Mouse (Mus musculus): ENCODE data around the gene Pwwp2a. TPM values are rescaled to one million over a fixed set of nuclear protein-coding genes. Genes with fewer than 3 reads are reported as not detected.

The Pwwp2a gene
- polyA plus RNA-seq (2014; fragmentation: Nextera tagmentation; extraction: Ambion mirVana) = 40.3 and 47.1 TPM in 2 replicates

GRCm38 (mm10) chr11:43681472-43682414, at the start of gene Pwwp2a:
Gene Pwwp2a (plus strand): TSS chr11:43681998.
- ATAC-seq (ENCODE audit: insufficient read depth) (peak; percentile 99), DNase-seq (peak; percentile 99)
- WGBS = under 1% methylated on average over 82 of the region's 87 CpGs
- peak within 1 kb of the TSS; percentile 91 for H3K27ac ChIP-seq (ENCODE audit: low read depth)
- H3K36me3 ChIP-seq (ENCODE audit: insufficient read depth) = peaks cover 22% of the 10 kb centered on the region; the same call in 1 of the 2 replicates
- no peaks in the 10 kb centered on the region for H3K27me3 ChIP-seq (ENCODE audit: insufficient read depth, low read length)
- H3K4me3 ChIP-seq (ENCODE audit: low read depth, low read length) = peak within 1 kb of the TSS; percentile 89
- no peaks in the 10 kb centered on the region for H3K9me3 ChIP-seq (ENCODE audit: low read depth, low read length)
- TF ChIP-seq CTCF (IDR thresholded peaks at IDR 0.05; ENCODE audit: low read depth) = peak; percentile 29; the same call in 1 of the 2 replicates
- peaks cover 6% of the 10 kb centered on the region; the same call in 1 of the 2 replicates for H3K4me1 ChIP-seq (ENCODE audit: insufficient read depth)
- H3K4me2 ChIP-seq = peak within 1 kb of the TSS; percentile 76
- peak within 1 kb of the TSS; percentile 96 for H3K9ac ChIP-seq

DNA sequence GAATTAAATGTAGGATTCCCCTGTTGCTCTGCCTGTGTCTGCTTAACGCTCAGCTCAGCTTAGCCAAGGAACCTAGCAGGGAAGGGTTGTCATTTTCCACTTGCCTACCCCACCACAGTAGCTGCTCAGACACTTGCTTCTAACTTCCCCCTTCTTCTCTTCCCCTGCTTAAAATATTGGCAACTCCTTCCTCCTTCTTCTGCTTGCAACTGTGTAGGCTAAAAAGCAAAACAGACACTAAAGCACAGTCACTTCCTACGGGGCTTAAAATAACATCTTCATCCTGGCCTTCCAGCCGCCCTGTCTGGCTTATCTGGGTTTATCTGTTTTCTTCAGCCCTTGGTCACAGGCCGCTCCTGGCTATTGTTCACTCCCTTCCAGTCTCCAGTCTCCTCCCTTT, 49.2 kb upstream of the Pwwp2a start:
- peaks cover 8% of the 10 kb centered on the region; the same call in 1 of the 2 replicates for H3K4me1 ChIP-seq (ENCODE audit: insufficient read depth)
- 30% methylated on average over 4 of the region's 4 CpGs for WGBS
- TF ChIP-seq CTCF (IDR thresholded peaks at IDR 0.05; ENCODE audit: low read depth) = no peak
- no peaks in the 10 kb centered on the region for H3K36me3 ChIP-seq (ENCODE audit: insufficient read depth)
- no peaks in the 10 kb centered on the region for H3K27me3 ChIP-seq (ENCODE audit: insufficient read depth, low read length)
- H3K9ac ChIP-seq = no peak overlapping the region
- no peak overlapping the region for H3K27ac ChIP-seq (ENCODE audit: low read depth)
- ATAC-seq (ENCODE audit: insufficient read depth) (no peak), DNase-seq (no peak)
- no peak overlapping the region for H3K4me3 ChIP-seq (ENCODE audit: low read depth, low read length)
- H3K4me2 ChIP-seq = no peak overlapping the region
- no peaks in the 10 kb centered on the region for H3K9me3 ChIP-seq (ENCODE audit: low read depth, low read length)

DNA sequence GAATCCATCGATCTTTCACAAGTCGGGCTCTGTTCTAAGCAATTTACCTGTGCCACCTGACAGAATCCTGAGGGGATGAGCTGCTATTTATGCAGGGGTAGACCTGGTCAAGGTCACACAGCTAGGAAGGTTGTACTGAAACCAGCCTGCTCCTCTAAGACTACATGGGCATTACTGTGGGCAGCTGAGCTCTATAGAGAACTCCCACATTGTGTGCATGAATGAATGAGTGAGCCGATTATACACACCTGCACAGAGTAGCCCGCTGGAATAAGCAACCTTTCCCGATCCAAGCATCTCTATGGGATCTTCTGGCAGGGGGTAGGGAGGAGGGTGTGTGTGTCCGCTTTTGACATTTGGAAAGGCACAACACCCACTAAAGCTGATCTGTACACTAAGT, 48.6 kb upstream of the Pwwp2a start:
- H3K4me1 ChIP-seq (ENCODE audit: insufficient read depth) = peaks cover 8% of the 10 kb centered on the region; the same call in 1 of the 2 replicates
- H3K9me3 ChIP-seq (ENCODE audit: low read depth, low read length) = no peaks in the 10 kb centered on the region
- H3K27ac ChIP-seq (ENCODE audit: low read depth) = no peak overlapping the region
- H3K27me3 ChIP-seq (ENCODE audit: insufficient read depth, low read length) = no peaks in the 10 kb centered on the region
- DNase-seq (no peak), ATAC-seq (ENCODE audit: insufficient read depth) (peak; percentile 3; the same call in 1 of the 2 replicates)
- H3K36me3 ChIP-seq (ENCODE audit: insufficient read depth) = no peaks in the 10 kb centered on the region
- no peak for TF ChIP-seq CTCF (IDR thresholded peaks at IDR 0.05; ENCODE audit: low read depth)
- no peak overlapping the region for H3K9ac ChIP-seq
- H3K4me2 ChIP-seq = no peak overlapping the region
- WGBS = 73% methylated on average over 6 of the region's 6 CpGs
- no peak overlapping the region for H3K4me3 ChIP-seq (ENCODE audit: low read depth, low read length)

GRCm38 (mm10) chr11:43633658-43634401, 48.0 kb upstream of the Pwwp2a start:
- ATAC-seq (ENCODE audit: insufficient read depth) = peak; percentile 84
- Histone ChIP-seq H3K27ac (ENCODE audit: low read depth) (peak overlapping the region; percentile 44), H3K4me3 (ENCODE audit: low read depth, low read length) (no peak overlapping the region), H3K27me3 (ENCODE audit: insufficient read depth, low read length) (no peaks in the 10 kb centered on the region), H3K4me1 (ENCODE audit: insufficient read depth) (peaks cover 8% of the 10 kb centered on the region; the same call in 1 of the 2 replicates), H3K36me3 (ENCODE audit: insufficient read depth) (no peaks in the 10 kb centered on the region), H3K9ac (peak overlapping the region; percentile 37; the same call in 1 of the 2 replicates), H3K9me3 (ENCODE audit: low read depth, low read length) (no peaks in the 10 kb centered on the region), H3K4me2 (peak overlapping the region; percentile 50)
- DNase-seq = peak; percentile 90
- TF ChIP-seq CTCF (IDR thresholded peaks at IDR 0.05; ENCODE audit: low read depth) = peak; percentile 16; the same call in 1 of the 2 replicates
- 10% methylated on average over 19 of the region's 19 CpGs for WGBS

GRCm38 (mm10) chr11:43636761-43637160, 45.0 kb upstream of the Pwwp2a start:
- Histone ChIP-seq H3K27me3 (ENCODE audit: insufficient read depth, low read length) (no peaks in the 10 kb centered on the region), H3K27ac (ENCODE audit: low read depth) (no peak overlapping the region), H3K4me1 (ENCODE audit: insufficient read depth) (peaks cover 8% of the 10 kb centered on the region; the same call in 1 of the 2 replicates), H3K4me2 (no peak overlapping the region), H3K4me3 (ENCODE audit: low read depth, low read length) (no peak overlapping the region), H3K36me3 (ENCODE audit: insufficient read depth) (no peaks in the 10 kb centered on the region), H3K9ac (no peak overlapping the region), H3K9me3 (ENCODE audit: low read depth, low read length) (no peaks in the 10 kb centered on the region)
- no peak for ATAC-seq (ENCODE audit: insufficient read depth)
- TF ChIP-seq CTCF (IDR thresholded peaks at IDR 0.05; ENCODE audit: low read depth) = no peak
- WGBS = 68% methylated on average over 4 of the region's 4 CpGs
- no peak for DNase-seq

DNA sequence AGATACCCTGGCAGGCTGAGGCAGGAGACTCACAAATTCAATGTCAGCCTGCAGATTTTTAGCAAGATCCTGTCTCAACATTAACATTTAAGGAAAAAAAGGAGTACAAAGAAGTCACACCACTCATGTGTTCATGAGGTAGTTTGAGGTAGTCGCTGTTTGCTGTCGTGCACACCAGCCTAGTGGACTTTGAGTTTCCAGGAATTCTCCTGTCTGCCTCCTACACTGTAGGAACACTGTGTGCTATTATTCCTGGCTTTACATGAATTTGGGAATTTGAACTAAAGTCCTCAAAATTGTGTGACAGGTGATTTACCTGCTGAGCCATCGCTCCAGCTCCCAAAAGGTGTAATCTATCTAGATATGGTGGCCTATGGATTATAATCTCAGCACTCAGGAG, 43.3 kb upstream of the Pwwp2a start:
- no peak for TF ChIP-seq CTCF (IDR thresholded peaks at IDR 0.05; ENCODE audit: low read depth)
- Histone ChIP-seq H3K27me3 (ENCODE audit: insufficient read depth, low read length) (no peaks in the 10 kb centered on the region), H3K4me1 (ENCODE audit: insufficient read depth) (peaks cover 15% of the 10 kb centered on the region), H3K27ac (ENCODE audit: low read depth) (no peak overlapping the region), H3K4me3 (ENCODE audit: low read depth, low read length) (no peak overlapping the region), H3K4me2 (no peak overlapping the region), H3K9ac (no peak overlapping the region), H3K36me3 (ENCODE audit: insufficient read depth) (no peaks in the 10 kb centered on the region), H3K9me3 (ENCODE audit: low read depth, low read length) (no peaks in the 10 kb centered on the region)
- WGBS = 91% methylated on average over 3 of the region's 3 CpGs
- ATAC-seq (ENCODE audit: insufficient read depth) (no peak), DNase-seq (no peak)

Data from lung, embryonic 14.5 days (tissue).